Mouse (Mus musculus) erythroblast, adult 5-6 weeks (primary cell): ENCODE results near the gene Rec114. TPM values are rescaled to one million over a fixed set of nuclear protein-coding genes. Genes with fewer than 3 reads are reported as not detected.

Source experiments
- ATAC-seq: replicated peaks from 2 replicates; pipeline ENCODE4 v1.8.0; 2016; ENCODE audit warnings: moderate number of reproducible peaks, mild to moderate bottlenecking, moderate TSS enrichment, inconsistent platforms; ENCODE audit not compliant: poor library complexity, low FRiP score, severe bottlenecking
- total RNA-seq, 2 experiments: library from RNA; stranded (forward) in 1 of 2; stranded (reverse) in 1 of 2; fragments of 150-400 nt in 1 of 2; fragments of 200-764, 138-1000 nt in 1 of 2; gene quantifications; 2 replicates each; pipeline versions ENCODE4 v1.2.3 to v1.2.4; 2015 to 2017; ENCODE audit warnings: low replicate concordance in 2 of 2

Gene Rec114
- total RNA-seq, 2 experiments from 2014 or later: 108 to 161 TPM

- no peak for ATAC-seq
Measured at GRCm38 (mm10) chr9:58720167-58720566, 23.6 kb downstream of the Rec114 start.

GRCm38 (mm10) chr9:58719471-58719870 is 24.3 kb downstream of the Rec114 start:
- no peak for ATAC-seq

GRCm38 (mm10) chr9:58718964-58719363 is 24.8 kb downstream of the Rec114 start:
- no peak for ATAC-seq

- no peak for ATAC-seq
Measured at GRCm38 (mm10) chr9:58716886-58717285, 26.9 kb downstream of the Rec114 start.

- ATAC-seq: no peak
Measured at GRCm38 (mm10) chr9:58710642-58711041, 33.1 kb downstream of the Rec114 start.

GRCm38 (mm10) chr9:58709939-58710338 is 33.8 kb downstream of the Rec114 start:
- ATAC-seq: 0 out of 2 replicates have a peak, but pooled peaks have one; percentile 54

- no peak for ATAC-seq
Measured at GRCm38 (mm10) chr9:58707796-58708195, 36.0 kb downstream of the Rec114 start.

- no peak for ATAC-seq
Measured at GRCm38 (mm10) chr9:58706024-58706423, 37.7 kb downstream of the Rec114 start.

GRCm38 (mm10) chr9:58703766-58704165 is 40.0 kb downstream of the Rec114 start:
- ATAC-seq: no peak

- ATAC-seq: no peak
Measured at GRCm38 (mm10) chr9:58701751-58702150, 42.0 kb downstream of the Rec114 start.

- no peak for ATAC-seq
Measured at GRCm38 (mm10) chr9:58698486-58698885, 45.3 kb downstream of the Rec114 start.

GRCm38 (mm10) chr9:58691471-58691870 is 52.3 kb downstream of the Rec114 start:
- no peak for ATAC-seq

GRCm38 (mm10) chr9:58690701-58691100 is 53.1 kb downstream of the Rec114 start:
- ATAC-seq: no peak

GRCm38 (mm10) chr9:58688076-58688475 is 55.7 kb downstream of the Rec114 start:
- ATAC-seq: no peak

GRCm38 (mm10) chr9:58685290-58685689 is 58.5 kb downstream of the Rec114 start:
- no peak for ATAC-seq

- no peak for ATAC-seq
Measured at GRCm38 (mm10) chr9:58683372-58683771, 60.4 kb downstream of the Rec114 start.

- ATAC-seq: no peak
Measured at GRCm38 (mm10) chr9:58682106-58682505, 61.7 kb downstream of the Rec114 start.

GRCm38 (mm10) chr9:58681411-58681810 is 62.4 kb downstream of the Rec114 start:
- ATAC-seq: no peak

- no peak for ATAC-seq
Measured at GRCm38 (mm10) chr9:58675371-58675770, 68.4 kb downstream of the Rec114 start.

- no peak for ATAC-seq
Measured at GRCm38 (mm10) chr9:58674736-58675135, 69.0 kb downstream of the Rec114 start.

GRCm38 (mm10) chr9:58672474-58672873 is 71.3 kb downstream of the Rec114 start:
- ATAC-seq: no peak

- no peak for ATAC-seq
Measured at GRCm38 (mm10) chr9:58669819-58670218, 73.9 kb downstream of the Rec114 start.

- no peak for ATAC-seq
Measured at GRCm38 (mm10) chr9:58669071-58669470, 74.7 kb downstream of the Rec114 start.
